Mouse (Mus musculus) liver, adult 2 months (tissue): ENCODE measurements around the gene Ttll11.

ENCODE experiments used
- CTCF ChIP-seq: fragments of 200-500 bp; IDR thresholded peaks from 2 replicates; pipeline ENCODE4 v1.5.1; 2011; ENCODE audit warnings: low read depth, low read length, control low read depth
- POLR2A ChIP-seq: fragments of 200-500 bp; IDR thresholded peaks from 2 replicates; pipeline ENCODE4 v1.6.1; 2011; ENCODE audit warnings: low read length, control low read depth; ENCODE audit not compliant: insufficient read depth; ENCODE audit errors: extremely low read depth

GRCm38 (mm10) chr2:35878506-35878905 lies 101.2 kb downstream of the Ttll11 start:
- TF ChIP-seq POLR2A, result no peak
- no peak for TF ChIP-seq CTCF
